ENCODE assay signal across 28 mouse cellular contexts in the genomic region with DNA sequence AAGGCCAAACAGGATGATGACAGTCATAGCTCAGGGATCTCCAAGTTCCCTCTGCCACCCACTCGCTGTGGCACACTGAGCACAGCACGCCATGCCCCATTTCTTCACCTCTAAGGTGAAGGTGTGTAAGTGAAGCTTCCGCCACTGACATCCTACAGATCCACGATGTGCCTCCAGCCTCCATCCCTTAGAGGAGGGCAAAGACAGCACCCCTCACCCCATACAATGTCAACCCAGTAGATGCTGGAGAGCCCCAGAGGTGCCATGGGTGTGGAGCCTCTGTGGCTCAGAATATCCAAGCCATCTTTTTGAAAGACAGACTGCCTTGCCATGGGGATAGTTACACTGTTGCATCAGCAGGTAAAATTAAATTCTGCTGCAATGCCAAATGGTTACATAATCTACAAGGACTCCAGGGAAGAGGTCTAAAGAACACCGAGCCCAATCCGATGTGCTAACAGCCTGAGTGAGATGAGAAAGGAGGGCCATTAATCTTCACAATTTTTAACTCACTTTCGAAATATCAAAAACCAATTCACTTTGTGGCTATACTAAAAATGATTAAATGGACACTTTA. TPM values are rescaled to one million over a fixed set of nuclear protein-coding genes. Genes with fewer than 3 reads are reported as not detected.
DNase-seq lines count a peak whose midpoint lies in the region; ATAC-seq and TF ChIP-seq lines count a peak whose summit lies in the region.
"Had no signal": no experiment of that assay in that cellular context is flagged by ENCODE, and none has a peak within 500 bp of the region (broad histone marks: within the 10 kb centered on the region; RNA-seq: fewer than 3 reads in every experiment).

No protein-coding gene starts in this region.

- H3K4me1 ChIP-seq in heart, embryonic 13.5 days: peaks cover 43% of the 10 kb centered on the region
- H3K4me1 ChIP-seq: forebrain, embryonic 10.5 days; hindbrain, embryonic 15.5 days; intestine, embryonic 15.5 days; limb, embryonic 12.5 days; liver, embryonic 15.5 days; neural tube, embryonic 13.5 days had no signal

- no peak overlapping the region for H3K4me2 ChIP-seq in heart, embryonic 13.5 days
- H3K4me2 ChIP-seq: embryonic facial prominence, embryonic 15.5 days; hindbrain, embryonic 15.5 days; intestine, embryonic 15.5 days; limb, embryonic 12.5 days; liver, embryonic 15.5 days; neural tube, embryonic 13.5 days had no signal

- H3K27ac ChIP-seq in heart, embryonic 13.5 days (replicated peaks): peak overlapping the region; percentile 74
- peak overlapping the region; percentile 53; the same call in 1 of the 2 replicates for H3K27ac ChIP-seq in left cerebral cortex, adult 2 months
- peak overlapping the region; percentile 69 for H3K27ac ChIP-seq in macrophage
- H3K27ac ChIP-seq: embryonic facial prominence, embryonic 15.5 days; forebrain, embryonic 10.5 days; hindbrain, embryonic 15.5 days; intestine, embryonic 15.5 days; limb, embryonic 12.5 days; liver, embryonic 15.5 days; neural tube, embryonic 13.5 days had no signal

- no peaks in the 10 kb centered on the region for H3K79me2 ChIP-seq in macrophage (ENCODE audit: inconsistent target)

- no peaks in the 10 kb centered on the region for H3K27me3 ChIP-seq in heart, embryonic 13.5 days (replicated peaks)
- H3K27me3 ChIP-seq: embryonic facial prominence, embryonic 15.5 days; hindbrain, embryonic 15.5 days; intestine, embryonic 15.5 days; limb, embryonic 12.5 days; liver, embryonic 15.5 days; neural tube, embryonic 13.5 days; Patski had no signal

- DNase-seq in gastrocnemius, adult 18-20 months (ENCODE audit: low spot score): peak; percentile 65
- DNase-seq in gastrocnemius, postnatal 10 days: no peak
- DNase-seq in heart, postnatal 36 days: no peak
- DNase-seq in left cerebral cortex, adult 2 months (ENCODE audit: extremely low spot score in 1 of 2, low spot score in 2 of 2): no peak
- no peak for DNase-seq in left cerebral cortex, postnatal 25 days (ENCODE audit: low spot score in 2 of 2)
- no peak for DNase-seq in testis, postnatal 10 days (ENCODE audit: low spot score)
- DNase-seq: cerebellum, adult 11-12 months; cerebellum, postnatal 36 days; gastrocnemius, postnatal 14 days; heart, postnatal 14 days; midbrain, embryonic 14.5 days; right cerebral cortex, adult 18-20 months; thymus, postnatal 36 days had no signal

- ATAC-seq in heart, embryonic 13.5 days (ENCODE audit: extremely low read depth, insufficient number of reproducible peaks, low FRiP score, low TSS enrichment): no peak
- ATAC-seq: activated CD4-positive, CD25-positive, alpha-beta regulatory T cell, adult 4 months; CD4-positive, CD25-positive, alpha-beta regulatory T cell, adult 4 months; Patski had no signal

- peaks cover 20% of the 10 kb centered on the region for H3K36me3 ChIP-seq in heart, embryonic 13.5 days
- peaks cover 15% of the 10 kb centered on the region; the same call in 1 of the 2 replicates for H3K36me3 ChIP-seq in macrophage (ENCODE audit: inconsistent target)
- H3K36me3 ChIP-seq: intestine, embryonic 15.5 days; liver, embryonic 15.5 days had no signal

- intact Hi-C loops in heart, postnatal 36 days (cut with DNase I): no loop called here
- intact Hi-C loops in left cerebral cortex, adult 2 months (cut with DNase I): no loop called here
- intact Hi-C loops in left cerebral cortex, postnatal 25 days (cut with DNase I): no loop called here

- TF ChIP-seq CTCF in left cerebral cortex, adult 2 months (IDR thresholded peaks at IDR 0.05): no peak

- no peaks in the 10 kb centered on the region for H3K9me3 ChIP-seq in heart, embryonic 13.5 days
- H3K9me3 ChIP-seq: embryonic facial prominence, embryonic 15.5 days; forebrain, embryonic 10.5 days; hindbrain, embryonic 15.5 days; intestine, embryonic 15.5 days; limb, embryonic 12.5 days; liver, embryonic 15.5 days; neural tube, embryonic 13.5 days had no signal

- H3K9ac ChIP-seq in heart, embryonic 13.5 days: no peak overlapping the region
- H3K9ac ChIP-seq: embryonic facial prominence, embryonic 15.5 days; hindbrain, embryonic 15.5 days; intestine, embryonic 15.5 days; limb, embryonic 12.5 days; liver, embryonic 15.5 days; neural tube, embryonic 13.5 days had no signal

- 87% methylated on average over 7 of the region's 7 CpGs for WGBS in heart, embryonic 13.5 days
- WGBS in macrophage (ENCODE audit: missing documents): 94% methylated on average over 5 of the region's 7 CpGs

- no peak overlapping the region for H3K4me3 ChIP-seq in heart, embryonic 13.5 days
- H3K4me3 ChIP-seq in left cerebral cortex, adult 2 months: no peak overlapping the region
- H3K4me3 ChIP-seq in macrophage (ENCODE audit: inconsistent target): no peak overlapping the region
- H3K4me3 ChIP-seq: embryonic facial prominence, embryonic 15.5 days; forebrain, embryonic 10.5 days; hindbrain, embryonic 15.5 days; intestine, embryonic 15.5 days; limb, embryonic 12.5 days; liver, embryonic 15.5 days; neural tube, embryonic 13.5 days had no signal

RNA-seq across cellular contexts. Expression of gene Sergef, which starts 23.1 kb away (rescaled TPM):
- total RNA-seq in gastrocnemius, adult 18-20 months (2021): 1 to 10 TPM; 3.9 to 4.3 TPM
- 1 to 10 TPM; 5.8 to 6.7 TPM for total RNA-seq in gastrocnemius, postnatal 10 days (2021)
- 11.9 and 12.2 TPM in 2 replicates for polyA plus RNA-seq in heart, embryonic 13.5 days (2015; fragmentation: Nextera tagmentation; extraction: Ambion mirVana)
- 1 to 10 TPM; 3.0 to 4.7 TPM for total RNA-seq in heart, postnatal 36 days (2021)
- 10 to 100 TPM; 74.5 to 77.3 TPM for total RNA-seq in left cerebral cortex, adult 2 months (2021)
- total RNA-seq in left cerebral cortex, postnatal 25 days (2021): 10 to 100 TPM; 59.7 to 69.3 TPM
- total RNA-seq in macrophage (2018; cell fraction: chromatin; rRNA removed): 10 to 100 TPM; 10.2 to 58.9 (median 33.1) TPM
- 10 to 100 TPM in 21 of 26 experiments, 1 to 10 TPM in 5; 8.9 to 12.7 (median 11.0) TPM for total RNA-seq in macrophage (2018; cell fraction: cytosol; rRNA removed)
- 10 to 100 TPM in 19 of 26 experiments, 1 to 10 TPM in 7; 3.1 to 34.1 (median 15.8) TPM for total RNA-seq in macrophage (2018; cell fraction: nucleus; rRNA removed)
- polyA plus RNA-seq in macrophage (2018): 7.7 to 12.6 TPM (median 8.8 TPM) in 3 replicates

RNA-seq across cellular contexts. Expression of gene Tph1, which starts 55.8 kb away (rescaled TPM):
- total RNA-seq in gastrocnemius, adult 18-20 months (2021): under 1 TPM; 0.21 to 0.41 TPM
- 1 to 10 TPM in 1 of 2 experiments, under 1 TPM in 1; 0.47 to 1.0 TPM for total RNA-seq in gastrocnemius, postnatal 10 days (2021)
- 0.13 TPM in 1 of 2 replicates, not detected in the other for polyA plus RNA-seq in heart, embryonic 13.5 days (2015; fragmentation: Nextera tagmentation; extraction: Ambion mirVana)
- total RNA-seq in heart, postnatal 36 days (2021): not detected
- total RNA-seq in left cerebral cortex, adult 2 months (2021): not detected
- under 1 TPM; 0.21 to 0.32 TPM for total RNA-seq in left cerebral cortex, postnatal 25 days (2021)
- not detected for total RNA-seq in macrophage (2018; cell fraction: chromatin; rRNA removed)
- total RNA-seq in macrophage (2018; cell fraction: cytosol; rRNA removed): under 1 TPM in 1 of 26 experiments, not detected in 25; 0.05 TPM
- not detected for total RNA-seq in macrophage (2018; cell fraction: nucleus; rRNA removed)
- polyA plus RNA-seq in macrophage (2018): not detected in 3 replicates
- total RNA-seq: adrenal gland, postnatal 10 days; megakaryocyte progenitor cell, adult 5-6 weeks had no signal
- polyA plus RNA-seq: forebrain, embryonic 10.5 days; limb, embryonic 12.5 days; liver, embryonic 15.5 days; Patski; testis, adult 2 months had no signal

Comparison
In these comparisons a context has a peak if more than half of its experiments do, and no peak if none do; other contexts are left out.
1. RNA of gene Sergef, which starts 23.1 kb away (total RNA-seq): 74.5 to 77.3 TPM in left cerebral cortex, adult 2 months and 59.7 to 69.3 TPM in left cerebral cortex, postnatal 25 days; 5.8 to 6.7 TPM in gastrocnemius, postnatal 10 days, 3.0 to 4.7 TPM in heart, postnatal 36 days and 3.9 to 4.3 TPM in gastrocnemius, adult 18-20 months; every median in the first group is over 4 times any median in the second.
2. Peak in every context shown above with its lines, with median percentiles within 50 percentile points of each other: H3K27ac ChIP-seq.